Mouse (Mus musculus): ENCODE results near the gene Mga. TPM values are rescaled to one million over a fixed set of nuclear protein-coding genes. Genes with fewer than 3 reads are reported as not detected.

The Mga gene
- polyA plus RNA-seq, 1 experiment from 2014 or later, result 8.9 TPM

DNA sequence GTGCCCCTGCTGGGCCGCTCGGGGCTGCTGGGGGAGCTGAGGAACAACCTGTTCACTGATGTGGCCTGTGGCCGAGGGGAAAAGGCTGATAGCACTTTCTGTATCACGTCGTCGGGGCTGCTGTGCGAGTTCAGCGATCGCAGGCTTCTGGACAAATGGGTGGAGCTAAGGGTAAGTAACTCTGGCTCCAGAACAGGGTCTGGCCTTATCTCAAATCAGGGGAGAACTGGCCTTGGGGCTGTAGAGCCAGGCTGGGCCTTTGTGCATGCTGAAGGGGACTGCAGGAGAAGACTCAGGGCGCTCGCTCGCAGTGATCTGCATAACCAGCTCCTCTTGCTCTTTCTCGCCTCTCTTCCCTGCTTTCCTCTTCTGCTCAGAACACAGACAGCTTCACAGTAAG, 115.9 kb downstream of the Mga start:
- H3K4me1 ChIP-seq (replicated peaks; ENCODE audit: control insufficient read depth, insufficient read depth, low read length), result no peaks in the 10 kb centered on the region
- H3K27ac ChIP-seq (ENCODE audit: low read depth, low read length), result no peak overlapping the region
- WGBS, result 71% methylated on average over 13 of the region's 13 CpGs
- TF ChIP-seq CTCF (IDR thresholded peaks at IDR 0.05; ENCODE audit: low read depth), result no peak
- H3K9me3 ChIP-seq (ENCODE audit: control insufficient read depth), result no peaks in the 10 kb centered on the region
- H3K9ac ChIP-seq (ENCODE audit: low read depth, low read length), result no peak overlapping the region
- no peak overlapping the region for H3K4me3 ChIP-seq (ENCODE audit: low read depth, low read length)
- no peak overlapping the region for H3K4me2 ChIP-seq (replicated peaks; ENCODE audit: low read depth)
- H3K36me3 ChIP-seq (ENCODE audit: control insufficient read depth, insufficient read depth), result peaks cover 51% of the 10 kb centered on the region
- no peak for ATAC-seq
- no peaks in the 10 kb centered on the region for H3K27me3 ChIP-seq (replicated peaks; ENCODE audit: control insufficient read depth, insufficient read depth, low read length)

DNA sequence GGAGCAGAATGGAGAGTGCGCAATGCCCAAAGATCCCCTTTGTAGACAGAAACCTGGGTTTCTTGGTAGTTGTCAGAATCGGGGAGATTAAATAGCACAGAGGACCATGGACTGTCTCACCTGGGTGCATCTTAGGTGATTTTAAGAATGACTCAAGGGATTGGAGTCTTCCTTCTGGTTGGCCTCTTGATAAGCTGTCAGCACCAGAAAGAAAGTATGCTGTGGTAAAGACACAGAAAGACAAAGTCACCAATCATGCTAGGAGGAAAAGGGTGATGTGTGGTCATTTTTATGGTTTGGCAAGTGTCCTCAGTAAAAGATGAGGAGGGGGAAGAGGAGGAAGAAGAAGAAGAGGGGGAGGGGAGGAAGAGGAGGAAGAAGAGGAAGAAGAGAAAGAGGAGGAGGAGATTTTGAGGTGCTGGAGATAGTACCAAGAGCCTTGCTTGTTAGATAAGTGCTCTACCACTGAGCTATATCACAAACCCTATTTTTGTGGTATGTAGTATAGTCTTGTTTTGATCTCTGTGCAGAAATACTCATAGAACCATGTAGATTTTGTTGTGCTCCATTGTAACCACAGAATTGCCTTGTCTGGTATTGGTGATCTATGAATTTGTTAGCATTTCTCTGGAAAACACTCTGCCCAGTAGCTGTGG, 116.9 kb downstream of the Mga start:
- Histone ChIP-seq H3K36me3 (ENCODE audit: control insufficient read depth, insufficient read depth) (peaks cover 62% of the 10 kb centered on the region), H3K4me2 (replicated peaks; ENCODE audit: low read depth) (no peak overlapping the region), H3K27me3 (replicated peaks; ENCODE audit: control insufficient read depth, insufficient read depth, low read length) (no peaks in the 10 kb centered on the region), H3K27ac (ENCODE audit: low read depth, low read length) (no peak overlapping the region), H3K4me1 (replicated peaks; ENCODE audit: control insufficient read depth, insufficient read depth, low read length) (no peaks in the 10 kb centered on the region), H3K9me3 (ENCODE audit: control insufficient read depth) (no peaks in the 10 kb centered on the region), H3K4me3 (ENCODE audit: low read depth, low read length) (no peak overlapping the region), H3K9ac (ENCODE audit: low read depth, low read length) (no peak overlapping the region)
- no peak for TF ChIP-seq CTCF (IDR thresholded peaks at IDR 0.05; ENCODE audit: low read depth)
- no peak for ATAC-seq
- WGBS, result 89% methylated on average over 2 of the region's 2 CpGs

DNA sequence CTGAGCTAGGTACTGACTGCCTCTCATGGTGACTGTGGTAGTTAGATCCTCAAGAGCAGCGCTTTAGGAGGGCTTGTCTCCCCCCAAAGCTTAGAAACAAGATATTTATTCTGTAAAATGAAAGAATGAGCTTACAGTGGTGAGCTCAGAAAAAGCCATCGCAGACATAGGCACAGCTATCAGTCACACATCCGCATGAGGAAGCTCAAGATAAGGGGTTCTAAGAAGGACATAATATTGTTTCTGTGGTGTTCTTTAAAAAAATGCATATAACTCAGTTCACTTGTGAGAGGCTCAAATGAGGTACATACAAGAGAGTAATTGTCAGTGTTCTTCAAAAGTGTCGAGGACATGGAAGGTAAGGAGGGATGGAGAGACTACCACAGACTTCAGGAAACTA, 118.9 kb downstream of the Mga start:
- no peak overlapping the region for H3K27ac ChIP-seq (ENCODE audit: low read depth, low read length)

DNA sequence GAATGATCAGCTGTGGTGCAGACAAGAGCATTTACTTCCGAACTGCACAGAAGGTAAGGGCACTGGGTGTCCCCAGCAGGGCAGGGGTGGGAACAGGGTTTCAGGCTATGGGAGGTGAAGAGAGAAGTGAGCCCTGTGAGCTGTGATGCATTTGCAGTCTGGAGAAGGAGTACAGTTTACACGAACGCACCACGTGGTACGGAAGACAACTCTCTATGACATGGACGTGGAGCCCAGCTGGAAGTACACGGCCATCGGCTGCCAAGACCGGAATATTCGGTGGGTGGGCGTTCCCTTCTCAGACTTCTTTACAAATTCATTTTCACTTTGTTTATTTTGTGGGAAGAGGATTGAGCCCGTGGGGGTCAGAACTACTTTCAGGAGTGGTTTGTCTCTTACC, 120.6 kb downstream of the Mga start:
- ATAC-seq, result no peak

More for the DNA sequence above, 118.9 kb downstream of the Mga start:
- WGBS, result 93% methylated on average over 4 of the region's 4 CpGs
- H3K36me3 ChIP-seq (ENCODE audit: control insufficient read depth, insufficient read depth), result peaks cover 81% of the 10 kb centered on the region
- H3K4me3 ChIP-seq (ENCODE audit: low read depth, low read length), result no peak overlapping the region
- H3K9me3 ChIP-seq (ENCODE audit: control insufficient read depth), result no peaks in the 10 kb centered on the region
- H3K9ac ChIP-seq (ENCODE audit: low read depth, low read length), result no peak overlapping the region
- H3K4me2 ChIP-seq (replicated peaks; ENCODE audit: low read depth), result no peak overlapping the region
- H3K27me3 ChIP-seq (replicated peaks; ENCODE audit: control insufficient read depth, insufficient read depth, low read length), result no peaks in the 10 kb centered on the region
- TF ChIP-seq CTCF (IDR thresholded peaks at IDR 0.05; ENCODE audit: low read depth), result no peak
- H3K4me1 ChIP-seq (replicated peaks; ENCODE audit: control insufficient read depth, insufficient read depth, low read length), result no peaks in the 10 kb centered on the region
- no peak for ATAC-seq

More for the DNA sequence above, 120.6 kb downstream of the Mga start:
- TF ChIP-seq CTCF (IDR thresholded peaks at IDR 0.05; ENCODE audit: low read depth), result no peak
- no peaks in the 10 kb centered on the region for H3K27me3 ChIP-seq (replicated peaks; ENCODE audit: control insufficient read depth, insufficient read depth, low read length)
- no peak overlapping the region for H3K4me3 ChIP-seq (ENCODE audit: low read depth, low read length)
- no peak overlapping the region for H3K4me2 ChIP-seq (replicated peaks; ENCODE audit: low read depth)
- H3K36me3 ChIP-seq (ENCODE audit: control insufficient read depth, insufficient read depth), result peaks cover 95% of the 10 kb centered on the region
- no peaks in the 10 kb centered on the region for H3K4me1 ChIP-seq (replicated peaks; ENCODE audit: control insufficient read depth, insufficient read depth, low read length)
- H3K27ac ChIP-seq (ENCODE audit: low read depth, low read length), result no peak overlapping the region
- no peaks in the 10 kb centered on the region for H3K9me3 ChIP-seq (ENCODE audit: control insufficient read depth)
- no peak overlapping the region for H3K9ac ChIP-seq (ENCODE audit: low read depth, low read length)
- WGBS, result 79% methylated on average over 12 of the region's 12 CpGs

Small RNA genes lying within 50 kb of the gene (microRNA-seq; reads per million reads assigned to microRNA genes)
- gene Mir7665, result not detected

Other genes starting within 250 kb of the Mga start
- gene Ndufaf1, start 234.4 kb upstream of the Mga start, polyA plus RNA-seq (2015; fragmentation: Nextera tagmentation; extraction: Ambion mirVana), result 24.3 and 26.6 TPM in 2 replicates
- gene Rtf1, start 222.2 kb upstream of the Mga start, polyA plus RNA-seq (2015; fragmentation: Nextera tagmentation; extraction: Ambion mirVana), result 29.4 and 32.1 TPM in 2 replicates
- gene Itpka, start 154.9 kb upstream of the Mga start, polyA plus RNA-seq (2015; fragmentation: Nextera tagmentation; extraction: Ambion mirVana), result 5.3 and 6.2 TPM in 2 replicates
- 1.5 and 1.6 TPM in 2 replicates for gene Ltk, start 136.8 kb upstream of the Mga start, polyA plus RNA-seq (2015; fragmentation: Nextera tagmentation; extraction: Ambion mirVana)
- 8.2 and 10.7 TPM in 2 replicates for gene Rpap1, start 109.7 kb upstream of the Mga start, polyA plus RNA-seq (2015; fragmentation: Nextera tagmentation; extraction: Ambion mirVana)
- 4.5 and 5.6 TPM in 2 replicates for gene Tyro3, start 99.5 kb upstream of the Mga start, polyA plus RNA-seq (2015; fragmentation: Nextera tagmentation; extraction: Ambion mirVana)
- 1.5 and 1.6 TPM in 2 replicates for gene Mapkbp1, start 75.5 kb downstream of the Mga start, polyA plus RNA-seq (2015; fragmentation: Nextera tagmentation; extraction: Ambion mirVana)
- 8.9 and 9.1 TPM in 2 replicates for gene Jmjd7, start 130.3 kb downstream of the Mga start, polyA plus RNA-seq (2015; fragmentation: Nextera tagmentation; extraction: Ambion mirVana)
- 1.3 TPM in 2 replicates for gene Gm28042, start 130.3 kb downstream of the Mga start, polyA plus RNA-seq (2015; fragmentation: Nextera tagmentation; extraction: Ambion mirVana)
- 0.81 and 0.99 TPM in 2 replicates for gene Pla2g4b, start 136.2 kb downstream of the Mga start, polyA plus RNA-seq (2015; fragmentation: Nextera tagmentation; extraction: Ambion mirVana)

Data from intestine, postnatal 0 days (tissue).